Comparison of ENCODE assay signal across 23 mouse cellular contexts in genomic region chr15:25972758-25973157, GRCm38 (mm10). TPM values are rescaled to one million over a fixed set of nuclear protein-coding genes. Genes with fewer than 3 reads are reported as not detected.
DNase-seq lines count a peak whose midpoint lies in the region; ATAC-seq and TF ChIP-seq lines count a peak whose summit lies in the region.
"Had no signal": no experiment of that assay in that cellular context is flagged by ENCODE, and none has a peak within 500 bp of the region (broad histone marks: within the 10 kb centered on the region; RNA-seq: fewer than 3 reads in every experiment).

No protein-coding gene starts in this region.

- TF ChIP-seq EP300 in heart, adult 2 months (IDR thresholded peaks at IDR 0.05; ENCODE audit: insufficient read depth, low read depth, low read length), result no peak

- DNase-seq in heart, adult 2 months, result no peak
- no peak for DNase-seq in adrenal gland, postnatal 10 days
- DNase-seq in kidney, adult 18-20 months, result no peak
- DNase-seq: adrenal gland, adult 8-10 months; adrenal gland, postnatal 36 days; B cell, adult 2 months; cerebellum, adult 11-12 months; cerebellum, adult 2 months; cerebellum, adult 9-10 months; cerebellum, postnatal 10 days; cerebellum, postnatal 25 days; forebrain, postnatal 0 days had no signal

- H3K9ac ChIP-seq in heart, adult 2 months (ENCODE audit: low read depth, low read length), result no peak overlapping the region
- H3K9ac ChIP-seq: embryonic facial prominence, embryonic 12.5 days; forebrain, embryonic 13.5 days; forebrain, embryonic 15.5 days; forebrain, postnatal 0 days had no signal

- H3K27me3 ChIP-seq in heart, adult 2 months (ENCODE audit: control insufficient read depth, insufficient read depth, low read length), result no peaks in the 10 kb centered on the region
- H3K27me3 ChIP-seq: CH12.LX; embryonic facial prominence, embryonic 12.5 days; forebrain, embryonic 13.5 days; forebrain, embryonic 15.5 days; Patski had no signal

- no peak for TF ChIP-seq POLR2A in heart, adult 2 months (IDR thresholded peaks at IDR 0.05; ENCODE audit: insufficient read depth, low read depth, low read length)

- peak; percentile 89 for ATAC-seq in granulocyte monocyte progenitor cell, adult 5-6 weeks (replicated peaks; ENCODE audit: poor library complexity, severe bottlenecking)
- peak; percentile 86 for ATAC-seq in megakaryocyte progenitor cell, adult 5-6 weeks (replicated peaks; ENCODE audit: poor library complexity)
- ATAC-seq: activated CD4-positive, CD25-positive, alpha-beta regulatory T cell, adult 4 months; CD4-positive, CD25-positive, alpha-beta regulatory T cell, adult 4 months; forebrain, embryonic 13.5 days; forebrain, embryonic 15.5 days; forebrain, postnatal 0 days; Patski had no signal

- 81% methylated on average over 5 of the region's 5 CpGs for WGBS in heart, adult 2 months

- no peak overlapping the region for H3K27ac ChIP-seq in heart, adult 2 months
- H3K27ac ChIP-seq: embryonic facial prominence, embryonic 10.5 days; embryonic facial prominence, embryonic 12.5 days; forebrain, embryonic 13.5 days; forebrain, embryonic 15.5 days had no signal

- H3K36me3 ChIP-seq in heart, adult 2 months (ENCODE audit: control insufficient read depth, insufficient read depth, low read length), result peaks cover 6% of the 10 kb centered on the region
- H3K36me3 ChIP-seq: embryonic facial prominence, embryonic 10.5 days; embryonic facial prominence, embryonic 12.5 days; forebrain, embryonic 15.5 days; G1E had no signal

- no peak for TF ChIP-seq CTCF in heart, adult 2 months (IDR thresholded peaks at IDR 0.05)

- no peaks in the 10 kb centered on the region for H3K4me1 ChIP-seq in heart, adult 2 months (ENCODE audit: control insufficient read depth, insufficient read depth, low read length)
- H3K4me1 ChIP-seq: embryonic facial prominence, embryonic 10.5 days; embryonic facial prominence, embryonic 12.5 days; forebrain, embryonic 13.5 days; forebrain, embryonic 15.5 days had no signal

- H3K79me2 ChIP-seq in heart, adult 2 months (replicated peaks; ENCODE audit: control insufficient read depth, insufficient read depth, low read length), result no peaks in the 10 kb centered on the region

- no peak overlapping the region for H3K4me3 ChIP-seq in heart, adult 2 months
- H3K4me3 ChIP-seq: embryonic facial prominence, embryonic 10.5 days; embryonic facial prominence, embryonic 12.5 days; forebrain, embryonic 13.5 days; forebrain, embryonic 15.5 days had no signal

- intact Hi-C loops in heart, adult 2 months (cut with DNase I), result no loop called here

RNA-seq across cellular contexts. Expression of gene Zfp622, which starts 11.4 kb away (rescaled TPM):
- 49.4 and 59.8 TPM in 2 replicates for total RNA-seq in granulocyte monocyte progenitor cell, adult 5-6 weeks (2014; fragmentation: Nextera tagmentation)
- total RNA-seq in granulocyte monocyte progenitor cell, adult 5-6 weeks (2017), result 55.9 and 90.9 TPM in 2 replicates
- total RNA-seq in megakaryocyte progenitor cell, adult 5-6 weeks (2015), result 53.3 and 53.8 TPM in 2 replicates
- total RNA-seq in megakaryocyte progenitor cell, adult 5-6 weeks (2017), result 87.6 and 111 TPM in 2 replicates
- 10 to 100 TPM; 22.5 to 25.4 TPM for total RNA-seq in heart, adult 2 months (2021)
- polyA plus RNA-seq in heart, adult 2 months (2012; rRNA removed), result 8.3 and 13.9 TPM in 2 replicates
- total RNA-seq in adrenal gland, postnatal 10 days (2021), result 10 to 100 TPM; 33.0 to 34.1 TPM
